Mouse (Mus musculus) gastrocnemius, adult 18-20 months (tissue): ENCODE results near the gene Krtap5-1. TPM values are rescaled to one million over a fixed set of nuclear protein-coding genes. Genes with fewer than 3 reads are reported as not detected.
A peak's percentile ranks its signal among the peaks of the same experiment; 100 is the strongest.
"Not testable (repeated sequence)": the region's sequence is repeated elsewhere in the genome, so short reads cannot be mapped to it uniquely, and the experiment has no call there.

ENCODE experiments used
- DNase-seq: peaks from one replicate; pipeline ENCODE4 v3.0.0; 2021; ENCODE audit warnings: low spot score
- total RNA-seq, 2 experiments: library from RNA; stranded (reverse); gene quantifications; 2 replicates each; pipeline ENCODE4 v1.2.3; 2021

Krtap5-1 gene
- total RNA-seq, 2 experiments from 2014 or later = not detected

- no peak for DNase-seq
Measured at GRCm38 (mm10) chr7:142303249-142303648, 6.3 kb upstream of the Krtap5-1 start, which contains the start of gene Krtap5-4. Gene Krtap5-4, plus strand, starts transcription at chr7:142303549.

- not testable (repeated sequence) for DNase-seq
Measured at GRCm38 (mm10) chr7:142296108-142296507, 810 bp downstream of the Krtap5-1 start.

- no peak for DNase-seq
Measured at GRCm38 (mm10) chr7:142295418-142295817, 1.5 kb downstream of the Krtap5-1 start.

GRCm38 (mm10) chr7:142293851-142294250 is 3.1 kb downstream of the Krtap5-1 start:
- DNase-seq = not testable (repeated sequence)

- not testable (repeated sequence) for DNase-seq
Measured at GRCm38 (mm10) chr7:142285910-142286612, 10.9 kb downstream of the Krtap5-1 start.

GRCm38 (mm10) chr7:142285130-142285835 is 11.6 kb downstream of the Krtap5-1 start:
- peak; percentile 12 for DNase-seq

- DNase-seq = peak; percentile 91
Measured at GRCm38 (mm10) chr7:142284615-142285080, 12.3 kb downstream of the Krtap5-1 start.

GRCm38 (mm10) chr7:142284023-142284591 is 12.8 kb downstream of the Krtap5-1 start:
- peak; percentile 36 for DNase-seq

- DNase-seq = not testable (repeated sequence)
Measured at GRCm38 (mm10) chr7:142282847-142283246, 14.1 kb downstream of the Krtap5-1 start.

- DNase-seq = not testable (repeated sequence)
Measured at GRCm38 (mm10) chr7:142279291-142279690, 17.6 kb downstream of the Krtap5-1 start.

- DNase-seq = peak; percentile 53
Measured at GRCm38 (mm10) chr7:142278183-142278582, 18.7 kb downstream of the Krtap5-1 start.

GRCm38 (mm10) chr7:142274263-142274662 is 22.7 kb downstream of the Krtap5-1 start, which contains the start of gene Gm4559:
Gene Gm4559, minus strand, starts transcription at chr7:142274363.
- DNase-seq = not testable (repeated sequence)

GRCm38 (mm10) chr7:142258254-142258653 is 38.7 kb downstream of the Krtap5-1 start, which contains the start of gene Gm2431:
Gene Gm2431, minus strand, starts transcription at chr7:142258354.
- DNase-seq = not testable (repeated sequence)

- DNase-seq = peak; percentile 3
Measured at GRCm38 (mm10) chr7:142255517-142255916, 41.4 kb downstream of the Krtap5-1 start.

- peak; percentile 9 for DNase-seq
Measured at GRCm38 (mm10) chr7:142249824-142250223, 47.1 kb downstream of the Krtap5-1 start.

Other genes with a start within 250 kb of the Krtap5-1 start
- 10 to 100 TPM; 49.6 to 51.8 TPM for gene Mob2, start 236.1 kb downstream of the Krtap5-1 start, total RNA-seq
- gene Dusp8, start 201.3 kb downstream of the Krtap5-1 start, total RNA-seq = 10 to 100 TPM; 21.9 to 41.2 TPM
- gene Gm45618, start 176.4 kb downstream of the Krtap5-1 start, total RNA-seq = not detected
- gene Gm39115, start 161.1 kb downstream of the Krtap5-1 start, total RNA-seq = not detected
- not detected for gene Gm45337, start 152.5 kb downstream of the Krtap5-1 start, total RNA-seq
- gene Gm29735, start 140.0 kb downstream of the Krtap5-1 start, total RNA-seq = not detected
- gene Gm4553, start 131.4 kb downstream of the Krtap5-1 start, total RNA-seq = not detected
- not detected for gene Krtap5-2, start 121.1 kb downstream of the Krtap5-1 start, total RNA-seq
- gene Gm10153, start 106.7 kb downstream of the Krtap5-1 start, total RNA-seq = not detected
- gene Krtap5-3, start 95.8 kb downstream of the Krtap5-1 start, total RNA-seq = not detected
- not detected for gene Gm7579, start 85.3 kb downstream of the Krtap5-1 start, total RNA-seq
- gene Krtap5-5, start 67.1 kb downstream of the Krtap5-1 start, total RNA-seq = not detected
- not detected for gene Gm40460, start 56.0 kb downstream of the Krtap5-1 start, total RNA-seq
- gene Gm2431, start 38.8 kb downstream of the Krtap5-1 start, total RNA-seq = not detected
- not detected for gene Gm4559, start 22.8 kb downstream of the Krtap5-1 start, total RNA-seq
- gene Krtap5-4, start 6.4 kb upstream of the Krtap5-1 start, total RNA-seq = not detected
- gene Ifitm10, start 76.6 kb upstream of the Krtap5-1 start, total RNA-seq = 1 to 10 TPM; 3.2 to 5.0 TPM
- gene Gm49369, start 85.5 kb upstream of the Krtap5-1 start, total RNA-seq = 1 to 10 TPM; 1.1 to 2.4 TPM
- 100 to 1,000 TPM; 445 to 450 TPM for gene Ctsd, start 90.9 kb upstream of the Krtap5-1 start, total RNA-seq
- gene Syt8, start 137.7 kb upstream of the Krtap5-1 start, total RNA-seq = not detected
- gene Tnni2, start 144.7 kb upstream of the Krtap5-1 start, total RNA-seq = over 10,000 TPM; 19,257 to 20,060 TPM
- 10 to 100 TPM; 30.3 to 38.4 TPM for gene Lsp1, start 163.7 kb upstream of the Krtap5-1 start, total RNA-seq
- over 10,000 TPM; 35,269 to 35,976 TPM for gene Tnnt3, start 201.7 kb upstream of the Krtap5-1 start, total RNA-seq
- 1 to 10 TPM; 1.7 to 1.9 TPM for gene Mrpl23, start 235.6 kb upstream of the Krtap5-1 start, total RNA-seq